Mouse (Mus musculus) thymus, adult 2 months (tissue): ENCODE results near the gene Rad51b.

Source experiments
- CTCF ChIP-seq: fragments of 200-500 bp; IDR thresholded peaks from 2 replicates; pipeline ENCODE4 v1.5.1; 2012; ENCODE audit warnings: mild to moderate bottlenecking, control low read depth, low read length, moderate library complexity, borderline replicate concordance; ENCODE audit not compliant: control insufficient read depth, poor library complexity, insufficient read depth; ENCODE audit errors: extremely low read depth
- POLR2A ChIP-seq: fragments of 200-500 bp; IDR thresholded peaks from 2 replicates; pipeline ENCODE4 v1.6.1; 2012; ENCODE audit warnings: mild to moderate bottlenecking, low read length, control low read depth, moderate library complexity; ENCODE audit not compliant: control insufficient read depth, poor library complexity, insufficient read depth; ENCODE audit errors: extremely low read depth

- TF ChIP-seq POLR2A (no peak), CTCF (no peak)
Measured at GRCm38 (mm10) chr12:79843002-79843401, 545.9 kb downstream of the Rad51b start.
